Mouse (Mus musculus): ENCODE data around the gene Hrasls5.
A peak's percentile ranks its signal among the peaks of the same experiment; 100 is the strongest.

Hrasls5 gene

DNA sequence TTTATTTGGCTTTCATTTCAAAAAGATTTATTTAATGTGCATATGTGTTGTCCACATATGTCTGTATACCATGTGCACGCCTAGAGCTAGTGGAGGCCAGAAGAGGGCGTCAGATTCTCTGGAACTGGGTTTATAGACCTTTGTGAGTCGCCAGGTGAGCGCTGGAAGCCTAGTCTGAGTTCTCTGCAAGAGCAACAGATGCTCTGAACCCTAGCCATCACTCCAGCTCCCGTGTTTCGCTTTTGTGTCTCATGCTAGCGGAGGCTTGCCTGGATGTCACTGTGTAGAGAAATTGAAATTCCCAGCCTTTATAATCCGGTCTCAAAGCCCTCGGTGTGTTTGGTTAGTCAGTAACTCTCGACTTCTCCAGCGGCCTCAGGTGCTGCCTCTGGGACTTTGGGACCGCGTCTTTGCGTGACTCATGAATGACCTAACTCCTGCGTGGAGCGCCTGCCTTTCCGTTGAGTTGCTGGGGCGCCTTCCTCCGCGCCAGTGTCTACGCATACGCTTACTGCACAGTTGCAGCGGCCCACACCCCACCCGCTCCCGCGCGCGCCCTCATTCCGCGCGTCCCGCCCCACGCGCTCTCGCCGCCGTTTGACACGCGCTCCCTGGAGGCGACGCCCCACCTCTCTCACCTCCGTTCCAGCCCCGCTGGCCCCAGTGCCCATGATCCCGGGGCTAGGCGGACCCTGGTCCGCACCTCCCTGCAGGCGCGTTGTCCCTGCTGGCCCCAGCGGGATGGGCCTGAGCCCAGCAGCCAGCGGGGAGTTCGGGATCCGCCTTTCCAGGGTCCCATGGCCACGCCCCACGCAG lies at the start of gene Hrasls5:
Hrasls5 (plus strand) TSS at position 600 of the 816 bp plus-strand sequence.
- DNase-seq (ENCODE audit: low spot score), result no peak

DNA sequence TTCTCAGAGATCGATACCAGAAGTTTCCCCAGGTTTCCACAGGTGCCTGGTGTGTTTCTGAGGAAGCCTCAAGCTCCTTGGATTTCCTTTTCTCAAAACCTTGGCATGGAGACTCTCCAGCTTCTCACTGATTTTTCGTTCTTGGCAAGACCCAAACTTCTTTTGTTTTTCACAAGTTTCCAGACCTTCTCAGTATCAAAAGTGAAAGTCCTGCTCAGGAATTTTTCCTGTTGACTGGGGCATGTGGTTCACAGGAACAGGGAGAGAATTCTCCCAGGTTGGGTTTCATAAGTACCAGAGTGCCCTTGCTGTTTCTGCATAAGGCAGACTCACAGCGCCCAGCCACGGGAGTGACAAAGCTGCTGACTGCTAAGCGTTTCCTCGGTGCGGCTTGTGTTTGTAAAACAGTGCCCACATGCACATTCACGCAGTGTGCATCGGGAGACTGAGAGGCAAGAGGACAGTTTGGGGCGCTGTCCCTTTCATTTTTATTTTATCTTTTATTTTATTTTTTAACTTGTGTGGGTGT lies 49.7 kb upstream of the Hrasls5 start:
- no peak for DNase-seq (ENCODE audit: low spot score)

DNA sequence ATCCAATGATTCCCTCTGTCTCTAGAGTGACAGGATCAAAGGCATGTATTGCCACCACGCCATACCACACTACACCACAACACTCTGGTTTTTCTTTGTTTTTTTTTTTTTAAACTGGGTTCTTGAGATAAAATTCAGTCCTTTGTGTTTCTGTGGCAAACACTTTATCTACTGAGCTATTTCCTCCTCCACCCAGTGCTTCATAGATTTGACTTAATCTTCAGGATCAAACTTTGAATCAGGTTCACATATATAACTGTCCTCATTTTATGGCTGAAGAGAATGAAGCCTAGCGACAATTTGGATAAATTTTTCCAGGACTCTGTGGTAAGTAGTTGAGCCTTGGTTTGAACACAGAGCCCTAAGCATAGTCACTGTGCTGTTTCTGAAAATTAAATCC lies 48.7 kb upstream of the Hrasls5 start:
- DNase-seq (ENCODE audit: low spot score), result no peak

DNA sequence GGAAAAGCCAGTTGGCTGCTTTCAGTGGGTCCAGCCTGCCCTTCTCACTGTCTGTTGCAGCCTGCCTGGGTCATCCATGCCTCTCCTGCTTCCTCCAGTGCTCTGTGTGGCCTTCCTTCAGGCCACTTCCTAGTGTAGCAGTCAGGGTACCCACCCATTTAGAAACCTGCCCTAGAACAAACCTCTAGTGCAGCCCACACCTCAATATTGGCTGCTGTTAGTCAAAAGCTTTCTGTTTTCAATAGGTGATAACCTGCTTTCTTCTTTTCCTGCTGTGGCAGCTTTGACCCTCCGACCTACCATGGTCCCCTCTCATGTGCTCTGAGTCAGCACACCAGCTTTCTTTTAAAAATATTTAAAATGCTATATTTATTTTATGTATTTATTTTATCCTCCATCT lies 47.9 kb upstream of the Hrasls5 start:
- no peak for DNase-seq (ENCODE audit: low spot score)

DNA sequence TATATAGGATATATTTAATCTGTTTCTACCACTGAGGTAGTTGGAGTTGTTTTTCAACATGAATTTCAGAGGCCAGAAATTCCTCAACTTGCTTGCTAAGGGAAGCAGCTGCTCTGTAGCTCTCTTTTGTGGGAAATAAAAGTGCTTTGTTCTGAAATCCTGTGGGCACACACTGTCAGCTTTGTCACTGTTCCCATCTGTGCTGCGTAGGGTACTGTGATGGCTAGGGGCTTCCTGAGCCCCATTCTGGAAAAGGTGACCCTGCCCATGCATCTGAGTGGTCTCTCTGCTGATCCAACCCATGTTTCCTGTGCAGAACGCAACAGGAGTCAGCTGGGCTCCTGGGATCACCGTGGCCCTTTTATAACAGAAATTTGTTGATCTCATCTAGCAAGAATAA lies 45.5 kb upstream of the Hrasls5 start:
- no peak for DNase-seq (ENCODE audit: low spot score)

DNA sequence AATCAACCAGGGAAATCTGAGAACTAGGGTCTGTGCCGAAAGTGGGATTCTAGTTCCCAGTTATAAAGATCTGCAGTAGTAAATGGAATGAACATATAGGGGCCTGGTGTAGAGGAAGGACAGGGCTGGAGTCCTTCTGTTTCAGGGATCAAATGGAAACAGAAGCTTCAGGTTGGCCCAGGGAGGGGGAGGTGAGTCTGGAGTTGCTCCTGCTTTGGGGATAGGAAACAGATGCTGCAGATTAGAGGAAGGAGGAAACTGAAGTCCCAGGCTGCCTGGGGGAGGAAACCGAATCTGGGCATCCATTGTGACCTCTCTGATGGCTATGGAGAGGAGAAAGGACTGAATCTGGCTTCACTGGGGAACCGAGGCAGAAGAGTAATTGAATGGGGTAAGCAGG lies 44.0 kb upstream of the Hrasls5 start:
- DNase-seq (ENCODE audit: low spot score), result no peak

DNA sequence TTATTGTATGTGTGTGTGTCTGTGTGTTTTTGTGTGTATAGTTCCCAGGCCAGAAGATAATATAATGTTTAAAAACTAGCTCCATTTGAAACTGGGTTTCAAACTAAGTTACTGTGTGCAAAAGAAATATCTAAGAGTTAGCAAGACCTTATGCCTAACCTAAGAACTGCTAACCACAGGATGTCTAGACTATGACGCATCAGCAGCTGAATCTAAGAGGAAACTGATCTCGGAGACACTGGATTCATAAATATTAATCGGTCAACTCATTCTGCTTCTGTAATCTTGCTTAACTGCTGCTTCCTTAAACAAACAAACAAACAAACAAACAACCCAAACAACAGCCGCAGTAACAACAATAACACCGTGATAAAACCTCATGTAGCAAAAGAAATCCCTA lies 42.7 kb upstream of the Hrasls5 start:
- DNase-seq (ENCODE audit: low spot score), result no peak

DNA sequence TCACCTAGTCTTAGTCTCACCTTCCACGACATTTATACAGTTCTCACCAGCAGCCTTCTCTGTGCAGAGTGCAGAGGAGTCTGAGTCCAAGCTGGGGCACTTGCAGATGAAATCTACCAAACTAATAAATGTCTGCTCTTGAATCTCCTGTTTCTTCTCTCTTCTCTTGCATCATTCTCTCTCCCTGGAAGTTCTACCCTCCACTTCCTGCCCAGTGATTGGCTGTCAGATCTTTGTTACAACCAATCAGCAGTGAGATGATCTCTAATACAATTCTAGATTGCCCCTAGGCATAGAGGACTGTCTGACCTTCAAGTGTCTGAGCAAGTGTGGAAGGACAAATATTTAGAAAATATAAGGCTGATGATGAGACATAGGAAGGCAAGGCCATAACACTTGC lies 36.2 kb upstream of the Hrasls5 start:
- no peak for DNase-seq (ENCODE audit: low spot score)

DNA sequence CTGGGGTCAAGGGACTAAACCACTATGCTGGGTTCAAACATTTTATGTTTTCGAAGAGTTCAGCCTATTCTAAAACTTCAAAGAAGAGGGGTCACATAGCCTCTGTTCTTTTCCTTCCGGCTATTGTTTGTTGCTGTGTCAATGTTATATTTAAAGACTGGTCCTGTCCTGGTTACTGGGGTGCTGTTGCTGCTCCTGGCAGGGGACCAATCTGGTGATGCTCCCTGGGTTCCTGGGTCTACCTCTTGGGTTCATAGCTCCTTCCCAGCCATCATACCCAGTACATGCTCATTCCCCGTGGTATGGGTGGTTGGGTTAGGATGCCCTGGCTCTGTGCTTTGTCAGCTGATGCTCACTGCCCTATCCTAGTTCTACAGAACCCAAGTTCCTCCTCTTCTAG lies 34.6 kb upstream of the Hrasls5 start:
- DNase-seq (ENCODE audit: low spot score), result no peak

DNA sequence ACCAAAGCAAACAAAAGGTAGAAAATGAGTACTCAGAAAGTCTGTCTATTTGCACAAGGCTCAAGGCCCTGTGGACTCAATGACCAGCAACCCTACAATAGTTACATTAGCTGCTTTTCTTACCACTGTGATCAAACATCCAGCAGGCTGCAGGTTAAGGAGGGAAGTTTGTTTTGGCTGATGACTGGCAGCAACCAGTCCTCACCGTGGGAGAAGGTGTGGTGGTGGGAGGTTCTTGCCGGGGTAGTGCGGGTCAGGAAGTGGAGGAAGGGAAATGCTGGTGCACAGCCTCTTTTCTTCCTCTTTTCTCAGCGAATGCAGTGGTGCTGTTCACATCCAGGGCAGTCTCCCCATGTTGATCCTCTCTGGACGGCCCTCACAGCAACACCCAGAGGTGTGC lies 31.3 kb upstream of the Hrasls5 start:
- DNase-seq (ENCODE audit: low spot score), result no peak

DNA sequence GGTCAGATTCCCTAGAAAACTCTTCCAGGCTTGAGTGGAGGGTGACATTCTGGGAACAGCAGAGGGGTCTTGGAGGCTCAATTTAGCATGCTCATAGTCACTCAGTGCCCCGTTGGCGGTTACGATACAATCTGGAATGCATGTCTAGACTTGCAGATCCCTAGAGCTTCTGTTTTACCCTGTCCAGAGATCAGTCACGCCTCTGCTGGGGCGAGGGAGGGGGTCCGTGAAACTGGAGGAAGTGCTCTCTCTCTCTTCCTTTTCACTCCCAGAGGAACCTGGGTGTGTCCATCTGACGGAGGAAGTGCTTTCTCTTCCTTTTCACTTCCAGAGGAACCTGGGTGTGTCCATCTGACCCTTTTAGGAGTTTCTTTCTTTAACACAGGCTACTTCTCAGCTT lies 29.2 kb upstream of the Hrasls5 start:
- DNase-seq (ENCODE audit: low spot score), result no peak

DNA sequence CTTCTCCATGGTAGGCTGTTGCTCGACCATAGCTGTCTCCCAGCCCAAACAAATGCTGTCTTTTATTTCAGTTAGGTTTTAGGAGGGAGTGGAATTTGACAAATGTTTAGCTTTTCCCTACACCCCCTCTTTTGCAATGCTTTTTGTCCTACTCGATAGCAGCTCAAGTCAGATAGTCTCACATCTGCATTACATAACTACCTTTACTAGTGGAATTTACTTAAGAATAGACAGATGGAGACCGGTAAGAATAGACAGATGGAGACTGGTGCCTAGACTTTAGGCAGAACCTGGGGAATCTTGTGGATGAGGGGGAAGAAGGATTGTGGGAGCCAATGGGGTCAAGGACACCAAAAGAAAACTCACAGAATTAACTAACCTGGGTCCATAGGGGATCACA lies 28.7 kb upstream of the Hrasls5 start:
- no peak for DNase-seq (ENCODE audit: low spot score)

DNA sequence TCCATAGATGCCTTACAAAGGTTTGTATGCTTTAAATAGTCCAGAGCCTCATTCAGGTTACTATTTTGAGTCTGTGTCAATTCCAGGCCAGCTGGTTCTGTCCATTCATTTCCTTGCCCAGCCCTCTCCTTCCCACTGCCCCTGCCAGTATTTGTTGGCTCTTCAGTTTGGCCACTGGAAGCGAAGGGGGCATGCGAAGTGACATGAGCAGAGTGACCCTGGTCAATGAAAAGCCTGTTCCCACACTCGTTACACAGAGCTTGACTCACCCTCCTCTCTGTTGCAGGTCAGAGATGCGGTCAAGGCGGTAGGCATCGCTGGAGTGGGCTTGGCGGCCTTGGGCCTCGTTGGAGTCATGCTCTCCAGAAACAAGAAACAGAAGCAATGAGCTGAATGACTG lies 27.1 kb upstream of the Hrasls5 start:
- DNase-seq (ENCODE audit: low spot score), result no peak

DNA sequence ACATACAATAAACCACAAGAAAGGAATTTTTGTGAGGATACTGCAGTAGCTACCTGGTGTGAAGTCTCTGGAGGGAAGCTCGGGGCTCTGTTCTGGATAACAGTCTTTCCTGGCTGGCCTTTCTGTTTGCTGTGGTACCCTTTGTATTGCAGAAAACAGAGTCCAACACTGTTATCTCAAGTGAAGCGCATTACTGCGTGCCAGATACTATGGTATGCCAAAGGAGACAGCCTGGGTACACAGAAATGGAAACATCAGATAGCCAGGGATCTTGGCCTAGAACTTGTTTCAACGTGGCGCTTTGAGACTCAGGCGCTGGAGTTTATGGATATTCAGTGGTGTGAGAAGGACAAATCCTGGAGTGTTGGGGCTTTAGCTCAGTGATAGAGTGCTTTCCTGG lies 26.6 kb upstream of the Hrasls5 start:
- DNase-seq (ENCODE audit: low spot score), result no peak

DNA sequence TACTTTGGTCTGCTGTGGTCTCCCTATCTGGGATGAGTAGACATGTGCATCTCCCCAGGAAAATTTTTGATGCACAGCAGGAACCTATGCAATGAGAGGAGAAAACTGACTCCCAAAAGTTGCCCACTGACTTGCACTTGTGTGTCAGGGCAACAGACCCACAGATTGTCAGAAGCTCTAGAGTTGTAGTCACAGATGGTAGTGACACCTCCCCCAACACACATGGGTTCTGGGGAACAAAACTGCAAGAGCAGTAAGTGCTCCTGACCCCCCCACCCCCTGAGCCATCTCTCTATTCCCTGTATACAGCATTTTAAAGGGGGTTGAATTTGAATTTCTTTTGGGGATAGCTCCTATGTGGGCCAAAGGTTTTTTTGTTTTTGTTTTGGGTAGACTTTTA lies 21.5 kb upstream of the Hrasls5 start:
- no peak for DNase-seq (ENCODE audit: low spot score)

DNA sequence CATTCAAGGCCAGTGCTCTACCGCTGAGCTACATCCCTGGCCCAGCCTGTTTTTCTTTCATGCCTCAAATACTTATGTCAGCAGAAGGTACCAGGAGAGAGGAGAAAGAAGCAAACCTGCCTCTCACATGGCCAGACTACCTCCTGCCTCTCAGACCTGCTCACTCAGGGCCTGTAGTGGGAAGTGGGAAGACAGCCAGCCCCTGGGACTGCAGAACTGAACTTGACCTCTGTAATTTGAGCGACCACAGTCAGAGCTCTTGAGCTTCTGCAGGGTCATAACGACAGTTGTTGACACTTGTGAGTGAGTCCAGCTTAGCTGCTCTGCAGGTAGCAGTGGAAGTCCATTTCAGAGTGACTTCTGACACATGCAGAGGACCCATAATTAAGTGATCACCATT lies 20.3 kb upstream of the Hrasls5 start:
- DNase-seq (ENCODE audit: low spot score), result no peak

DNA sequence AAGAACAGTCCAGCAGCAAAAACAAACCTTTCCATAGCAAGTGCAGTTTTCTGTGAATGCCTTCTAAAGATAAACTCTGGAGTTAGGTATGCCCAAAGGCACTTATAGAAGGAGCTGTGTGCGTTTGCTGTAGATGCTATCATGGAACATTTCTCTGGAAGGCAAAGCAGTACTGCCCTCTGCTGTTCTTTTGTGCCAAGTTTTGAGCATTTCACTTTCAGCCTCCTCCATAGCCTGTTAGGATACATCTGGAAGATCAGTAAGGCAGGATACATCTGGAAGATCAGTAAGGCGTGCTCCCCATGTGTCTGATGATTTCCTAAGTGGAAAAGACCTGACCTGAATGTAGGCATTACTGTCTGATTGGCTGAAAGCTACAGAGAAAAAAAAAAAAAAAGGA lies 16.8 kb upstream of the Hrasls5 start:
- DNase-seq (ENCODE audit: low spot score), result peak; percentile 21

DNA sequence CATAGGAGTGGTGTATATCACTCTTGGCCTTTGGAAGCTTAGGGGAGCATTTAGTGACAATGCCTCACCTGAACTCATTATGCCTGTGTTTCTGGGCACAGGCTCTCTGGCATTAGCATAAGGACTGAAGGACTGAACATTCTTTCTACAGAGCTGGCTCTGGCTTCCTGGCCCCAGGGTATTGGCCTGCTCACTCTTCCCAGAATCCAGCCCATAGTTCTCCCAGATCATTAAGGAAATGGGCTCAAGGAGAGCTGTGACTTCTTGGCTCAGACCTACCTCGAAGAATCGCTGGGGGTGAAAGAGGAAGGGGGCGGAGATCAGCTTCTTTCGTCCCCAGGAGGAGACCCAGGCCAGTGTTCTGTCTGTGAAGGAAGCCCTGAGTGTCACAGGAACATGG lies 13.9 kb upstream of the Hrasls5 start:
- no peak for DNase-seq (ENCODE audit: low spot score)

DNA sequence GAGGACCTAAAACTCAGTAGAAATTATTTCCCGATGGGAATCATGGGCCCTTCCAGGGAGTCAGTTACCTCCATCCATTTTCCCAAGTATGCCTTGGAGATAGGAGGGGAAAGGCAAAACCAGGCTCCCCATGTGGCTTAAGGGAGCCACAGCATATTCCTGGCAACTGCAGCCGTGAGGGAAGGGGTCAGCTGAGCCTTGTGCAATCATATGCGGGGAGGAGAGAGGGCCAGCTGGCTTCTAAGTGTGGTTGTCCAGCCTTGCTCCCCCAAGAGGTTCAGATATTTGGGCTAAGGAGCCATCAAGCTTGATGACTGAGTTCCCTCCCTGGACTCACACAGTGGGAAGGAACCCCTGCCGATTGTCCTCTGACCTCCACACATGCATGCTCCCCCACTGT lies 10.8 kb upstream of the Hrasls5 start:
- no peak for DNase-seq (ENCODE audit: low spot score)

DNA sequence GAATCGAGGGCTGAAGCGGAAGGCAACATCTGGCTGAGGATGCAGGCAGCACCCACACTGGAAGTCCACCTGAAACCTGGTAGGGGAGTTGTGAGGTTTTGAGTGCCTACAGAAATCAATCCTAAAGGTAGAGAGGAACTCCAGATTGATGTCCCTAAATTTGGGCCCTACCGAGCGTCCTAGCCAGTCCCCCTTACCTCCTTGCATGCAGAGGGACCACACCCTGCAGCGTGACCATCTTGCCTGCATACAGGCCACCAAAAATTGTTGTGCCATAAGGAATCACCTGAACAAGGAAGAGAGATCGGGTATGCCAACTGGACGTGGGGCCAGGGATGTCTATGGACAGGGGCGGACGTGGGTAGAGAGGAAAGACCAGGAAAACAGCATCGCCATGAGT lies 8.2 kb upstream of the Hrasls5 start:
- DNase-seq (ENCODE audit: low spot score), result no peak

DNA sequence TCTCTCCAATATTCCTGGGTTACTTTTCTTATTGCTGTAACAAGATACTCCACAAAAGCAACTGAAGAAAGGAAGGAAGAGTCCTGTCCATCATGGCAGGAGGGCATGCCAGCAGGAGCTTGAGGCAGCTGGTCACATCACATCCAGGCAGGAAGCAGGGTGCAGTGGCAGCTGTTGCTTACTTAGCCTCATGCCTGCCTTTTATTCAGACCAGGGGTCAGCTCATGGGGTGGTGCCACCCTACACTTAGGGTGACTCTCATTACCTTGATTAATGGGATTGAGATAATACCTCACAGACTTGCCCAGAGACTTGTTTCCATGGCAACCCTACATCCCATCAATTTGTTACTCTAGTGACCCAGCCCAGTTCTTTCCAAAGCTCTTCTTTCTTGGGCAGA lies 7.3 kb upstream of the Hrasls5 start:
- no peak for DNase-seq (ENCODE audit: low spot score)

DNA sequence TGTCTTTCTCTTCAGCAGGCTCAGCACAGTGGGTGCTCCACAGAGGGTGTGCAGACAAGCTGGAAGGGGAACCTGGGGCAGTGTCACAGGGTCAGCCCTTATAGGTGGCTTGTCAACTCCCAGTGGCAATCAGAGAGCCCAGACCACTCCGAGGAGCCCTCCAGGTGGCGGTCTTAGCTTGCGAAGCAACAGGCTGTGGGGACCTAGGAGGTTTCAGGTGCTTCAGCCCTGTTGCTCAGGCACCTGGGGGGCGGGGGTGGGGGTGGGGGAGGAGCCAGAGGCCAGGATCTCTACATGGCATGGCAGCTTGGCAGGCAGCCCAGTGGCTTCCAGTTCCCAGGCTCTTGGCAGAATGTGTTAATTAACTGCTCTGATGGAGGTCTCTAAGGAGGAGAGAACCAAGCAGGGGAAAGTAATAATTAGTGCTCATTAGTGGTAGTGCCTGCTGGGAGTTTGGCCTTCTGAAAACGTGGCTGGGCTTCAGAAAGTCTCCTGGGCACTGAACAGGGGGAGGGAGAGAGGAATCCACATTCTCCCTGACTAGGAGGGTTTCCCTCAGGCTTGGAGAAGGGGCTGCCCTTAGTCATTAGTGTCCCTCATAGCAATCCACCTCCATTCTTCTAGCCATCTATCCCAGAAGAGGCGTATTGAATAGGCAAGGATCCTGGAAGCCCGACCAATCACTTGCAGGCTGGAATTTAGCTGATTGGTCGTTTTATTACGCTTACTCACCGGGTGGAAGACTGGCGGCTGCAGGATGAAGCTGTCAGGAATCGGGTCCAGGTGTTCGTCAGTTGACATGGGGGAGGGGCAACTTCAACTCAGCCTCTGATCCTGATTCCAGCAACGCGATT lies 6.2 kb upstream of the Hrasls5 start:
- no peak for DNase-seq (ENCODE audit: low spot score)
